Mouse (Mus musculus) T-cell, adult 2 months (primary cell): ENCODE data around the gene Rpl7a.
A peak's percentile ranks its signal among the peaks of the same experiment; 100 is the strongest.

Source experiments
- DNase-seq: peaks from one replicate; pipeline ENCODE4 v3.0.0; 2022; ENCODE audit warnings: low spot score

Rpl7a gene

DNA sequence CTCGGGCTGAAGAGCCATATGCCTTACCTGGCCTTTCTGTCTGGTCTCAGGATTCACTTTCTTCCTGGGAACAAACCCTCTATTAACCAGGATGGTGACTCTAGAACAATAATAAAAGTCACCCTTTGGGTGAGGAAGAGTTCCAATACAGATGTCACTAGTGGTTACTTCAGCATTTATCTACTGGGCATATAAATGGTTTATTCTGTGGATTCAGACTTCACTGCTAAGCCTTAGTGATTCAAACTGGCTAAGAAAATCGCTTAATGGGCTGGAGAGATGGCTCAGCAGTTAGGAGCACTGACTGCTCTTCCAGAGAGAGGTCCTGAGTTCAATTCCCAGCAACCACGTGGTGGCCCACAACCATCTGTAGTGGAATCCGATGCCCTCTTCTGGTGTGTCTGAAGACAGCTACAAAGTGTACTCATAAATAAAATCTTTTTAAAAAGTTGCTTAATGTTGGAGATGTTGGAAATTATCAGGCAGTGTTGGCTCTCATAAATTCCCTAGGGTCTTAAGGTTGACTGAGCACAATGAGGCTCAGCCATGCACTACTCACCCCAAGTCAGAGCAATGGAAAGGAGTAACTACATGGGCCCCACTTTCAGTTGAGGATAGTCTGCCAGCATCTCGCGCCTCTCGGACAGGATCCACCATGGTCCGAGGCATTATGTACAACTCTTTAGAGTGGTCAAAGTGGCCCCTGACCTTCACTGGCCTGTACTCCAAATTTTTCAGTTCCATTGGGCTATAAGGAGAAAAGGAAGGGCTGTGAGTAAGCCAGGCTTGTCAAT lies 3.8 kb downstream of the Rpl7a start:
- DNase-seq = no peak

DNA sequence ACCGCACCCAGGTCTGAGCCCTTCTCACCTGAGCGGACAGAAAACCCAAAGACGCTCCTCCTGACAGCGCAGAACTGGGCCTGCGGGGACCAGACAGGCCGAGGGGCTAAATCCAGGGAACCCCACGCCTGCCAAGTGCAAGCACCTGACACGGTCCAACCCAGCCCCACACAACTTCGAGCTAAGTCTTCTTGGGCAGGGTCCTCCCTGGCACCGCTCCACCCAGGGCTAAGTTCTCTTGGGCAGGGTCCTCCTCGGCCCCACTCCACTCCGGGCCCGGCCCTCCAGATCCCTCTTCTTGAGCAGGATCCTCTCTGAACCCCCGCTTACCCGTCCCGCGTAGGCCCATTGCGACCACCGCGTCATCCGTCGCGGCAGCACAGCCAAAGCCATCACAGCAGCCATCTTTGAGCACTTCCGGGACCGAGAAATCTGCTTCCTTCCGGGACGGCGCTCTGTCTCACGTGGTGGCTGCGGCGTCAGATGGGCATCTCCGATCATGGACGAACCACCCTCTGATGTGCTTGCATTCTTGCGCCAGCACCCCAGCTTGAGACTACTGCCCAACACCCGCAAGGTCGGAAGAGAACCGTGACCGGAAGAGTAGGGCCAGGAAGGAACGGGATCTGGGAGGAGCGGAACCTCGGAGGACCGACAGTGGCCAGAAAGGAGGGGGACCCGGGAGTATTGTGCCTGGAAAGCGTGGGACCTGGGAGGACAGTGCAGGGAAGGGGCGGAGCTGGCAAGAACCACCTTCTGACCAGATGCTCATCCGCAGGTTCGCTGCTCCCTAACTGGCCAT lies 5.6 kb downstream of the Rpl7a start, which contains the start of the genes Surf2 and Surf1:
Surf2 (plus strand) TSS at position 441 of the 802 bp plus-strand sequence.
Surf1 (minus strand) TSS at position 604 of the 802 bp plus-strand sequence.
- DNase-seq = peak; percentile 87

DNA sequence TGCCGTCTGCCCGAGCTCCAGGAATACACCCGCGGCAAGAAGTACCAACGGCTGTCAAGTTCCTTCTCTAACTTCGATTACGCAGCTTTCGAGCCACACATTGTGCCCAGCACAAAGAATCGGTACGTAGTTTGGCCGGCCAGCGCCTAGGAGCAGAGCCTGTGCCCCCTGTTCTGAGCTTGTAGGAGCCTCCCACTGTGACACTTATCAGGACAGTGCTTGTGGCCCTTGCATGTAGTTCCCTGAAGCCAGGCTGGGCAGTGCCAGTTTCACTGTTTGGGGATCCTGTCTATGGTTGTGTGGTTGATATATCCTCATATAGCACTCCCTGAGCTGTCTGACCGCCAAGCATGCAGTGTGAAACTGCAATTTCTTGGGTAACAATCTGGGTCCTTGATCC lies 6.2 kb downstream of the Rpl7a start:
- no peak for DNase-seq

DNA sequence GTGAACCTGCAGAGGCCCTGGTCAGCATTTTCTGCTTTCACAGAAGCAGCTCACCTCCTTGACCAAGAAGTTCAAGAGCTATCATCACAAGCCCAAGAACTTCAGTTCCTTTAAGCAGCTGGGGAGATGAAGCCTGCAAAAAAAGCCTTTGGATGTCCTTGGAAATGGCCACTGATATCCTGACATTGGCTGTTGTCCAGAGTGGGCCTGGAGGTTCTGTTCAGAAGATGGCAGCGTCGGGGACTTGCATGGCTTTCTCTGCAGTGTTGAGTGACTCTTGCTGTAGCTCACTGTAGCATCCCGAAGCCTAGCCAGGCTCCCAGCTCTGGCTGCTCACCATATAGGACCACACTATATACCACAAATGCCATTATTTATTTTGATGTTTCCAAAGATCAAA lies 9.1 kb downstream of the Rpl7a start:
- DNase-seq = no peak

DNA sequence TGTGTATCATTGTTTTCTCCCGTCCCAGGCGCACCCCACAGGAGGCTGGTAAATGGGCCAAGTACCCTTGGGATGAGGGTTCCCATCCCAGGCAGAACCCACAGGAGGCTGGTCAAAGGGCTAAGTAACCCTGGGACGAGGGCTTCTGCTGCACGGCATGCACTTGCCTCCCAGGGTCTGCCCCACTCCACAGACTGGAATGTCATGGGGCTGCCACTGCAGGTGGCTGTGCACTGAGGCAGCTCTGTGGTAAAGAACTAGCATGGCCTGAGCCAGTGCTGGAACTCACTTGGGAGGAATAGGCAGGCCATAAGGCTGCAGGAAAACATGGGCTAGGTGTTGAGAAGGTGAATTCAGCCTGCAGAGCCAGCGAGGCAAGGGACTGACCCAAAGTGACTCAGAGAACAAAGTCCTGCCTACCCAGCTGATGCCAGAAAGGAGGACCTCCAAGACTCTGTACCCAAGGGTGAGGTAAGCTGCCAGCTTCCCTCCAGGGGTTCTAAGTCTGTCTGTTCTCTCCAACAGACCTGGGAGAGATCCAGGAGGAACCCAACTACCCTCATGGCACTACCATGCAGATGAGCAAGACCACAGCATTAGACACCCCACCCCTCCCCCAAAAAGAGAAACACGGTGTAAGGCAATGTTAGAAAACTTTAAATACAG lies 9.8 kb downstream of the Rpl7a start:
- DNase-seq = no peak

DNA sequence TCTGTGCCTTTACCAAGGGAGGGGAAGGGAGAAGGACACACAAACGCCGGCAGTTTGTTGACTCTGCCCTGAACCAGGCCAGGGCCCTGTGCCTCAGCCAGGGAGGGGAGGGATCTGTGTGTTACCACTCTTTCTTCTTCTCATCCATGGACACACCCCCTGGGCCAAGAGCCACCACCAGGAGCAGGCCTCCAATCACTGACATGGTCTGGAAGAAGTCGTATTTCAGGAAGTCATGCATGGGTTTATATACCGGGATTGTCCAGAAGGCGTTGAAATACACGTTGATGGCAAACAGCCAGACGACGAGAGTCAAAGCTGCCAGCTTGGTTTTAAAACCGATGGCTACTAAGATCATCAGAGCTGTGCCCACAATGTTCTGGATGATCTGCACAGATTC lies 11.2 kb downstream of the Rpl7a start:
- DNase-seq = no peak

DNA sequence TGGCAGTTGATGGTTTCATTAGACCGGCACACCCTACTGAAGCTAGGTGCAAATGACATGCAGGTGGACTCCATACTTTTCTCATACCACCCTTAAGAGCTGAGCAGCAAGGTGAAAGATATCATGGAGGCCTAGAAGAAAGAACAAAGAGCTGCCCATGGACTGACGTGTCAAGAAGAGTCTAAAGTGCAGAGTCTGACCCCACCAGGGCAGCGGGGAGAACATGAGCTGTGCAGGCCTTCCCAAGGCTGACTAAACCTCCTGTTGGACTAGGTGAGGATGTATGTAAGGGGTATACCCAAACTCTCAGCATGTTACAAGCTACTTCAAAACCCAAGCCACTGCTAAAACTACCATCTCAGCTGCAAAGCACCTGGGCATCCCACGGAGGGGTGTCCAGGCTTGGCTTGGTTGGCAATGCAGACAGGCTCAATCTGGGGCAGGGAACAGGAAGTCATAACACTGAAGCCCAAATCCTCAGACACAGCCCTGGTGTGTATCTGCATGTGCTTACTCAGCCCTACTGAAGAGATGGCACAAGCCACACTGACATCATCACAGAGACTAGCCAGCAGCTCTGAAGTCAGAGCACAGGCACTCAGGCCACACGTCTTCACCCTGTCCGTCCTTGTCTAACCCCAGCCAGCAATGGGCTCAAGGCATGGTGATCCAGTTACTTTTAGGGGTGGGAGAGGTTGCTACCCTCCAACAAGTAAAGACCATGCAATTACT lies 17.3 kb downstream of the Rpl7a start:
- no peak for DNase-seq

DNA sequence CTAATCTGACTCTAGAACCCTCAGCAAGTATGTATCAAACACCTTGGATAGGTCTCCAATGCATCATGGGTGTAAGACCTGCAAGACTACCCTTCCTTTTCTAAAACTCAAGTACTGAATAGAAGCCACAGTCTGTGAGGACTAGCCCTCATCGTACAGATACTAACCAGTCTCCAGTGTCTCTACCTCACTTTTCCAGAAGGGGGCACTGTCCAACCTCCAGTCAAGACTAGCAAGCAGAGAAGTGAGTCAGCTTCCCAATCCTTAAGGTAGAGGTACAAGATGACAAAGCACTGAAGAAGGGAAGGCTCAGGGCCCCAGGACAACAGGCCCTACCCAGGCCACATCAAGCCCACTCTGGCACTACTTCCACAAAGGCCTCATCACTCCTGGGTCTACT lies 19.8 kb downstream of the Rpl7a start:
- DNase-seq = peak; percentile 73

DNA sequence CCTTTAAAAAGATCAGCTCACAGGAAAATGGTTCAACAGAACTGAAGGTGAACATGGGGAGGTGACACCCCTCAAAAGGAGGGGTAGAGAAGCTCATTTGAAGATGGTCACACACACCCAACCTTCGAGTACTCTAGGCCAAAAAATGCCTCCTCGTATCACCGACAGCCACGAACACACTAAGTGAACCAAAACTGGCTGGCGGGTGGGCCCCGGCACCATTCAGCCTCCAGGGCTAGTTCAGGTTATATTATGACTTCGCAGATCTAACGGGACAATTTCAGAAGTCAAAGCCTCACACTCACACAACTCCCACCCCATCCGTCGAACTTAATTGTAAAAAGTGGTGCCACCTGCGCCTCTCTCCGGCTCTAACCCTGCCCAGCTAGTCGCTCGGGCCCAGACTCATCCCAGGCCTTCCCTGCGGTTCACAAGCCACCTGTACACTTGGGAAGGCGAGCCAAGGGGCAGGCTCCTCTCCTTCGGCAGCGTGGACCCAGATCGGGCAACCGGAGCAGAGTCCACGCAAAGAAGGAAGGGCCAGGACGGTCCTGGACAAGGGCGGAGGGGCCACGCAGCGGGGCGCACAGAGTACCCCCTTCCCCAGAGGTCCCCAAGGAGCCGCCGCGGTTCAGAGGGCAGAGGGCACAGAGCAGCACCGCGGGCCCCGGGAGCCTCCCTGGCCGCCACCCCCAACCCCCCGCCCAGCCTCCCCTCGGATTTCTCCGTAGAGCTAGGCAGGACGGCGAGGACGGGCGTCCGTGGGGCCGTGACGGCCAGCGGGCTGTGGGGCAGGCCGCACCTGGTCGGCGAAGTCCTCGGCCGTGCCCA lies 22.1 kb downstream of the Rpl7a start:
- peak; percentile 23 for DNase-seq

DNA sequence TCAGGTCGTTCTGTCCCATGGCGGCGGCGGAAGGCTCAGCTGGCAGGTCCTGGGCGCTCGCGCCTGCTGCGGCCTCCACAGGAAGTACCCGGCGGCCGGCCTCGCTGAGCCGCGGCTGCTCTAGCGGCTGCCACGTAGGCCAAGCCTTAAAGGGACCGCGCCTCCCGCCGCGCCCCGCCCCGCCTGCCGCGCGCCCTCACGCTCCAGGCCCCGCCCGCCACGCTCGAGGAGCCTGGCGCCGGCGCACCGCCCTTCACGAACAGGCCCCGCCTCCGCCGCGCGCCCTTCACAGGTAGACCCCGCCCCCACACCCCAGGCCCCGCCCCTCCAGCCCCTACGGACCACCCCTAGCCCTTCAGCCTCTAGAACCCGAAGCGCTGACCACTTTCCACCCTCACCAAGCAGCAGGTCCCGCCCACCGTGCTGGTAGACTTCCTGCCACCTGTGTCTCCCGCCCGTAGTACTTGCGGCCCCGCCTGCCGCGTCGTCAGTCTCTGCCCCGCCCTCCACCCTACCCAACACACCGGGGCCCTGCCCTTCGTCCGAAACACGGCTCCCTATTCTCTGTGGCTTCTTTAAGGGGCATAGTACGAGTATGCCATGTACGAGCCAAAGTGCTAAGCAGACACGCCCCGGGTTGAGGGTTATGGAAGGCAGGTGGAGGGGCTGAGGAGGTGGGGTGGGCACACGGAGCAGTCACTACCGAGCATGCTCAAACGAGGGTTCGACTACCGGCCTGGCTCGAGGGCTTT lies 22.9 kb downstream of the Rpl7a start, which contains the start of the genes Surf4 and Stkld1:
Surf4 (minus strand) TSS at position 625 of the 752 bp plus-strand sequence.
Stkld1 (plus strand) TSS at position 744 of the 752 bp plus-strand sequence.
- peak; percentile 92 for DNase-seq

DNA sequence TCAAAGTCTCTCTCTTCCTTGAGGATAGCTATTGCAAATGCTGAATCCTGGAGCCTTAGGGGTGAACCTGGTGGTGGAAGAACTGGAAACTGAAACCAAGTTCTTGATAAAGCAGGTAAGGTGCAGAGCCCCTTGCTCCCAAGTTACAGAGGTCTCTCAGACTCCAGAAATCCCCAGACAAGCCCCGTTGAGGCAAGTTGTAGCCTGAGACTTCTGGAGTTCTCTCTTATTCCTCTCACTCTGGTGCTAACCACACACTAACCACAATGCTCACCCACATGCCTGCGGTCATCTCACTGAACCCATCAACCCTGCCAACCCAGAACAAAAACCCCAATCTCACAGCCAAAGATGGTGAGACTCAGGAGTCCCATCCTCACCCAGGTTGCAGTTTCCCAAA lies 24.7 kb downstream of the Rpl7a start:
- peak; percentile 31 for DNase-seq

DNA sequence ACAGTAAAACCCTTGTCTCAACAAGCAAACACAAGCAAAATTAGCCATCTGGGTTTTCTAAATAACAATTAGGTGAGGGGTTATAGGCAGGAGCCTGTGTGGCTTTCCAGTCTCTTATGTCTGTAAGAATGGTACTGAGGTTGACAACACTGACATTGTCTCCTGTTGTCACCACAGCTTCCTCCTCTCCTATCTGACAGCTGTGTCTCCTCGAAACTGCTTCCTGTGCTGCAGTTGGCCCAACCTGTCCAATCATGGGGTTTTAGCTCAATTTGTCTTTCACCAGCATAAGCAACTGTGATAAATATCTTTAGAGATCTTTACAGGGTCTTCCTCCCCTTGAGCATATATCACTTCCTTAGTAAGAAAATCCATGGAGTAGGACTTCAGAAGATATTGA lies 25.9 kb downstream of the Rpl7a start:
- peak; percentile 44 for DNase-seq

DNA sequence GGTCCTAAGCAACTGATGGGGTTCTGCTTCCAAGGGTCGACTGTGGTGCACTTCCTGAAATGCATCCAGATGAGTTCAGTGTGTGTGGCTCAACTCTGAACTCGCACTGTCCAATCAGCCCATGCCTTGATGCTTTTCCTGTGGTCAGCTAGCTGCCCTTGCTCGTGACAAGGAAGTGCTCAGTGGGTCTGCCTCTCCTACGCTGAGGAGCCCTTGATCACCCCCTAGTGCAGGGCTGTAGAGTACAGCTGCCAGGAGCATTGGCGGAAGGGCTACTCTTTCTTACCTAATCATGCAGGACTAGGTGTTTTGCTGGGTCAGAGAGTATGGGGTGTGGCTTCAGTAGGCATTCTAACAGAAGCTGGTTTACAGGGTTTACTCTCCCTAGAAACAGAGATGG lies 31.0 kb downstream of the Rpl7a start:
- DNase-seq = no peak

DNA sequence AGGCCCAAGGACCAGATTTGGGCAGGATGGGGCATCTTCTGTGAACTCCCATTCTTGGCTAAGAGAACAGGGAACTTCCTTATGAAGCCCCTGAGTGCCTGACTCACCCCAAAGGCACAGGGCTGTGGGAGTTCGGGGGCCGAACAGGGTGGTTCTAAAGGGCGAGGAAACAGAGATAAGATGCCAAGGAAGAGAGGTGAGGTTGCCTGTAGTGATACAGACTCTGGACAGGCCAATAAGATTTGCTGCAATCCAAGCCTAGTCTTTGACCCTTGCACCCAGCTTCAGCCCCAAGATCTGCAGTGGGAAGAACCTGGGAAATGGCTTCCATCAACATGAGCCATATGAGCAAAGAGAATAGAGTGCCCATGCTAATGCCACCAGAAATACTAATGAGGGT lies 32.7 kb downstream of the Rpl7a start:
- no peak for DNase-seq

DNA sequence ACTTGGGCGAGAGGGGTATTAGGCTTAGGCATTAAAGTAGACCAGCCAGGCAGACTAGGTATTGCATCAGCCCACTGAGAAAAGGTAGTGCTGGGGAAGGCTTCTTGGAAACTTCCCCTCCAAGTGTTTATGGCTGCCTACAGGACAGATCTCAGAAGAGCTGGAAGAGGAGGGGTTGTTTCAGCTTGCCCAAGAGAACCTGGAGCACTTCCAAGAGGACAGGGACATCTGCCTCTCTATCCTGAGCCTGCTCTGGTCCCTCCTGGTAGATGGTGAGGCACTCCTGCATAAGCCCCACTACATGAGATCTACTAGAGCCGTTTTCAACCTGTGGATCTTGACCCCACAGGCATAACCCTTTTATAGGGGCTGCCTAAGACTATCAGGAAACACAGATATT lies 39.8 kb downstream of the Rpl7a start:
- no peak for DNase-seq

DNA sequence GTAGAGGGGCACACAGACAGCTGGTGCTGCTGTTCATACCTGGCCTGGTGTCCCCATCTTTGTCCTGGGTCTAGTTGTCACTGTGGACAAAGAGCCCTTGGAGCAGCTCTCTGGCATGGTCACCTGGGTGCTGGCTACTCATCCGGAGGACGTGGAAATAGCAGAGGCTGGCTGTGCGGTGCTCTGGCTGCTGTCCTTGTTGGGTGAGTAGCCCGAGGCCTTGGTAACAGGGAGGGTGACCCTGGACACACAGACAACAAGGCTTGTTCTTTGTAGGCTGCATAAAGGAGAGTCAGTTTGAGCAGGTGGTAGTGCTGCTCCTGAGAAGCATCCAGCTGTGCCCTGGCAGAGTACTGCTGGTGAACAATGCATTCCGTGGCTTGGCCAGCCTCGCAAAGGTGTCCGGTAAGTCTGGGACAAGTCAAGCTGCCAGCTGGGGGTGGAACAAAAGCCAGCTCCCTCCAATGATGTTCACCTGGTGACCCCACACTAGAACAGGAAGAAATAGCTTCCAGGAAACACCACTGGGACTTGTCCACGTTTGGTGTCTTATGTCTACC lies 40.9 kb downstream of the Rpl7a start:
- no peak for DNase-seq

DNA sequence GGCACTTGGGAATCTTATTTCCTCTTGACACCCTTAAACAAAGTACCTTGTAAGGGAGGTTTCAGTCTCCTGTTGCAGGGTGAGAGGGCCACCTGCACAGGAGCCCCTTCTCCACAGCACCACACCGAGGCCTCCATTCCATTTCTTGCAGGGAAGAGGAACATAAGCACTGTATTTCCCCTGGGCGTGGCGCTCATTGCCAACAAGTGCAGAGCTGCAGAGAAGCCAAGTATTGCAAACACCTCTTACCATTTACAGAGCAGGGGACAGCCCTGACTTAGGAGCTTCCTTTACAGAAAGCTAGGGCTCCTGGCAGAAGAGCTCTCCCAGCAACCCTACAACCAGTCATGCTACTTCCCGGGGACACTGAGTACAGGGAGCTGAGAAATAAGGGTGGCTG lies 41.6 kb downstream of the Rpl7a start:
- no peak for DNase-seq

DNA sequence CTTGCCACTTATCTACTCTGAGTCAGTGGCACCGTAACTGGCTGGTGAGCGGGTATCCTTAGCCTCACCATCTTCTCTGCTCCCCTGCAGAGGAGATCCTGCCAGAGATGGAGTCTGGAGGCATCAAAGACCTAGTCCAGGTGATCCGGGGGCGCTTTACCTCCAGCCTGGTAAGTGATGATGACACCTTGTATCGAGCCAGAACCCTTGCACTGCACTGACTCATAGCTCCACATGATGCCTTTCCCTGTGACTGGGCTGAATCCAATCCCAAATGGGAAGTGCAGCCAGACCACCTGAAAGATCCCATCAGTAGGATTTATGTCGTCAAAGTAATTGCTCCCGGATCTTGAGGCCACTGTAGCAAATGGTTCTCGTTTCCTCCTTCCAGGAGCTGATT lies 42.3 kb downstream of the Rpl7a start:
- DNase-seq = no peak

DNA sequence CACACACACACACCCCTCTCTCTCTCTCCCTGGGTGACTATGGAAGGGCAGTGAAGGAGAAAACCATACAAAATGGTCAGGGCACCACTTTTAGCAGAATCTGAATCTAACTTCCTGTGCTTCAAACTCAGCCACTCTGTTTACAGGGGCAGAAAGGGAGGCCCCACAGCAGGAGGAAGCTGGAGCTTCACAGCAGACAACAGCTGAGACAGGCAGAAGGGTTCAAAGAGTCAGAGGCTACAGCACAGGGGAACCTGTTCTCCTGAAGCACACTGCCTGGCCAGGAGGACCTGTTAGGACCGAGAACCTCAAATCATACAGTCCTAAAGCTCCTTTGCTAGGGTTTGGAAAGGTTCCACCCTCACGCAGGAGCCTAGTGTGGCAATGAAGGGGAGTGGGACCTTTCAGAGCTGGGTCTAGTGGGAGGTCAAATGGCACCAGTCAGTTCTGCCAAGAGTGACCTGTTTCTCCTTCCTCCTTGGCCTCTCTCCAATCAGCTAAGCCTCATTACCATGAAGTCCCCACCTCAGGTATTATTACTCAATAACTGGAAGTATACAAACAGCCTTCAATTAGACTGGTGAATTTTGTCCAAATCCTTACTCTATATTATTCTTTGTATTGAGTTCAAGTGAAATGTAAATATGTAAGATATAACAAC lies 44.3 kb downstream of the Rpl7a start:
- DNase-seq = no peak
